Mouse (Mus musculus): ENCODE measurements at regions not wholly inside any gene's neighbourhood (a gene's known extent, or its start where the extent isn't known, plus 50 kb on each side); places are given as distances from the start of the nearest gene placed in this dataset.

- Histone ChIP-seq H3K4me3 (ENCODE audit: inconsistent target) (no peak overlapping the region), H3K79me2 (ENCODE audit: inconsistent target) (no peaks in the 10 kb centered on the region), H3K27ac (no peak overlapping the region), H3K36me3 (ENCODE audit: inconsistent target) (no peaks in the 10 kb centered on the region)
- WGBS (ENCODE audit: missing documents): 87% methylated on average over 5 of the region's 5 CpGs
Observed at GRCm38 (mm10) chr1:105900158-105900557, 90.0 kb upstream of the Zcchc2 start.

DNA sequence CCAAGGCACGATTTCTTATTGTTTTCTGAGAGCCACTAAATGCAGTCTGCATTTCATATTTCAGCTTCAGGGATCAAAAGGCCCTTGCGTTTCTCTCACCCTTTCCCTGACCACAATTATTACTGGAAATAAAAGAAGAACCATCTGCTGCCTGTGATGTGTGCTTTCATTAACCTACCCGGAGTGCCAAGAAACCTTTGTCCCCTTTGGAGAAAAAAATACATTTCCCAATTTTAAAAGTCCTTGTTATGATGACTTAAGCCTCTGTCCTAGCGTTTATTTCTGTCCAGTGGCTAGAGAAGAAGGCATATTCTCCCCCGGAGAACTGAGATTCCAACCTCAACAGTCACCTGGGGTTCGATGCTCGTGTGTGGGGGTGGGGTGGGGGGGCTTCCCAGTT is 89.3 kb upstream of the Zcchc2 start:
- WGBS (ENCODE audit: missing documents): 88% methylated on average over 7 of the region's 7 CpGs
- Histone ChIP-seq H3K36me3 (ENCODE audit: inconsistent target) (no peaks in the 10 kb centered on the region), H3K79me2 (ENCODE audit: inconsistent target) (no peaks in the 10 kb centered on the region), H3K27ac (no peak overlapping the region), H3K4me3 (ENCODE audit: inconsistent target) (no peak overlapping the region)

DNA sequence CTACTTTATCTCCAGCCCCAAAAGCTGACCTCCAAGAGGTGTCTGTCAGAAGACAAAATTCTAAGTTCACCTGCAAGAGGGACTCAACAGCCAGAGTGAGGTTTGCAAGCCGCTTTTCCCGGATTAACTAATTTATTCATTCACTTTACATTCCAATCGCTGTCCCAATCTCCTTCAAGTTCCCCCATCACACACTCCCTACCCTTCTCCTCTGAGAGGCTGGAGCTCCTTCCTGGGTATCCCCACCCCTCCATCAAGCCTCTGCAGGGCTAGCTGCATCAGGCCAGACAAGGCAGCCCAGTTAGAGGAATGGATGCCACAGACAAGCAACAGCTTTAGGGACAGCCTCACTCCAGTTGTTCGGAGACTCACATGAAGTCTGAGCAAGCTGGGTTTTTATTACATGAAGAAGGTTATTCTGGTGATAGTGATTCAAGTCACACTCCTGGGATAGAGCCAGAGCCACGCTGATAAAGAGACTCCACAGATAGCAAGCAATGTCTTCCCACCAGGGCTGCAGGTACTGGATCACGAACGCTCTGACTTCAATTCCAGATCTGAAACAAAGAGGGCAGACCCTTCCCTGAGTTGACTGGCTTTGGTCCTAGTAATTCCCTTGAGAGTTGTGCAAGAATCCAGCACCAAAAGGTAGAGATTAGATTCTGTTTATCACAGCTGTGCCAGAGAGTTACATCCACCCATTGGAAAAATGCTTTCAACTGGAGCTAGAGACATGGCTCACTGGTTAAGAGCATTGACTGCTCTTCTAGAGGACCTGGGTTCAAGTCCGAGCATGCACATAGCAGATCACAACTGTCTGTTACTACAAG is 86.7 kb upstream of the Zcchc2 start:
- H3K4me3 ChIP-seq (ENCODE audit: inconsistent target): no peak overlapping the region
- WGBS (ENCODE audit: missing documents): 94% methylated on average over 8 of the region's 8 CpGs

GRCm38 (mm10) chr1:105904737-105905136 is 85.5 kb upstream of the Zcchc2 start:
- Histone ChIP-seq H3K79me2 (ENCODE audit: inconsistent target) (no peaks in the 10 kb centered on the region), H3K27ac (no peak overlapping the region), H3K4me3 (ENCODE audit: inconsistent target) (no peak overlapping the region), H3K36me3 (ENCODE audit: inconsistent target) (no peaks in the 10 kb centered on the region)
- 95% methylated on average over 3 of the region's 3 CpGs for WGBS (ENCODE audit: missing documents)

More for the DNA sequence above, 86.7 kb upstream of the Zcchc2 start:
- Histone ChIP-seq H3K36me3 (ENCODE audit: inconsistent target) (no peaks in the 10 kb centered on the region), H3K79me2 (ENCODE audit: inconsistent target) (no peaks in the 10 kb centered on the region), H3K27ac (no peak overlapping the region)

DNA sequence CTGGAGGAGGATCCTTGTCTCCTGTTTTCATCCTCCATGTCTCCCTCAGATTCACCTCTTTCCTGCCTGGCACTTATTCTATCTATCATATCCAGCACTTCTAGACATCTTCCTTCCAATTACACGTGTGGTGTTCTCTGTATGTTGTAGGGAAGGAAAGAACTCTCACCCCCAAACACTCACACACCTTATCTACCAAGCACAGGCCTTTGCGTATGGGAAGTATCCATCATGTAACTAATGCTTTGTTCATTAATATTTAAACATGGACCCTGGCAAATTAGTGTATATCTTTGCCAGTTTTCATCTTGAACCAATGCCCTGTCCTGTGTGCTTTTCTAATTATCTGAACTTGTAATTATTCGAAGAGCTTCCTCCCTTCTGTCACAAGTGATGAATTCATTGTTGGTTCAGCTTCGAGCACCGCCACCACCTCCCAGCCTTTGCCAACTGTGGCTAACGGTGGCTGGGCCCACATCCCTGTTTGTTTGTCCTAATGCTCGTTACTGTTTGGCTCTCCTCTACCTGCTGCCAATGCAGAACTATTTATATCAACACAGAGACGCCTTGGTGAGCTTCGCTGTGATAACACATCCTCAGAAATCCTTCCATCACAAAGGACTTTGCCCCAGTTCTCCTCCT is 84.3 kb upstream of the Zcchc2 start:
- Histone ChIP-seq H3K4me3 (ENCODE audit: inconsistent target) (no peak overlapping the region), H3K27ac (no peak overlapping the region), H3K79me2 (ENCODE audit: inconsistent target) (no peaks in the 10 kb centered on the region), H3K36me3 (ENCODE audit: inconsistent target) (no peaks in the 10 kb centered on the region)
- 55% methylated on average over 9 of the region's 9 CpGs for WGBS (ENCODE audit: missing documents)

- Histone ChIP-seq H3K27ac (no peak overlapping the region), H3K4me3 (ENCODE audit: inconsistent target) (no peak overlapping the region), H3K79me2 (ENCODE audit: inconsistent target) (no peaks in the 10 kb centered on the region), H3K36me3 (ENCODE audit: inconsistent target) (no peaks in the 10 kb centered on the region)
- 19% methylated on average over 2 of the region's 2 CpGs for WGBS (ENCODE audit: missing documents)
Observed at GRCm38 (mm10) chr1:105906427-105906798, 83.8 kb upstream of the Zcchc2 start.

DNA sequence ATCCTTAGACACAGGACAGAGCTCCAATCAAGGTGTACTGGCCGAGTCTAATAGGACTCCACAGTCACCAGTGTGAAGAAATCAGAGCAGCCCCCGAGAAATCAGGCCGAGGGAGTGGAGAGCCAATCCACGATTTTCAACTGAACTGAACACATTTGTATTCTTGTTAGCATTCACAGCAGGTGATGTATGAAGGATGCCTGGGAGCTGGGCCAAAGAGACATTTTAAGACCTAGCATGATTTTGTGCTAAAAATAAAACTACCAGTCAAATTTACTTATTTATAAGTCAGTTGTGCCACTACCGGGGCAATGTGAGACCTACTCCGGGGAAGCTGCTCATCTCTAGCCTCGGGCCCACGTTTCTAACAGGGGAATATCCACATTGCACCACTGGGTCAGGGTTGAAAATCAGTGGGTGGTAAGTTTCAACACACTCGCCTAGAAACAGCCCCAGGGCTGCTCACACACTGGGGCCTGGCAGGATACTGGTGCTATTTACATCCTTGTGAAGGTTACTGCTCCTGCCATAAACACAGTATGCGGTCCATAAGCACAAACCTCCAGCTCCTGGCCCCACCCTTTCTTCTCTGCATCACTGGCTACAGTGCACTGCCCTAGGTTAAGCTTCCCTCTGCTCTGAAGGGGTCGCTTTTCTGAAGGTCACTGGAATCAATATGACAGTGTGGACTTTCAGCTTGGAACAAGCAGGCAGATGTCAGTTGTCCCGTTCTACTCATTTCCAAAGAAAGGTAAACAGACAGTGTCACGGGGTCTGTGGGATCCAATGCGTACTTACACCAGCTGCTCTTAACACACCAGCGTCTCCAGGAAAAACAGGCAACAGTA is 82.0 kb upstream of the Zcchc2 start:
- no peaks in the 10 kb centered on the region for H3K36me3 ChIP-seq (ENCODE audit: inconsistent target)
- no peaks in the 10 kb centered on the region for H3K79me2 ChIP-seq (ENCODE audit: inconsistent target)
- H3K4me3 ChIP-seq (ENCODE audit: inconsistent target): no peak overlapping the region
- 90% methylated on average over 15 of the region's 15 CpGs for WGBS (ENCODE audit: missing documents)
- H3K27ac ChIP-seq: no peak overlapping the region

GRCm38 (mm10) chr1:105909121-105909520 is 81.1 kb upstream of the Zcchc2 start:
- Histone ChIP-seq H3K27ac (no peak overlapping the region), H3K79me2 (ENCODE audit: inconsistent target) (no peaks in the 10 kb centered on the region), H3K4me3 (ENCODE audit: inconsistent target) (no peak overlapping the region), H3K36me3 (ENCODE audit: inconsistent target) (no peaks in the 10 kb centered on the region)
- 100% methylated on average over 3 of the region's 4 CpGs for WGBS (ENCODE audit: missing documents)

DNA sequence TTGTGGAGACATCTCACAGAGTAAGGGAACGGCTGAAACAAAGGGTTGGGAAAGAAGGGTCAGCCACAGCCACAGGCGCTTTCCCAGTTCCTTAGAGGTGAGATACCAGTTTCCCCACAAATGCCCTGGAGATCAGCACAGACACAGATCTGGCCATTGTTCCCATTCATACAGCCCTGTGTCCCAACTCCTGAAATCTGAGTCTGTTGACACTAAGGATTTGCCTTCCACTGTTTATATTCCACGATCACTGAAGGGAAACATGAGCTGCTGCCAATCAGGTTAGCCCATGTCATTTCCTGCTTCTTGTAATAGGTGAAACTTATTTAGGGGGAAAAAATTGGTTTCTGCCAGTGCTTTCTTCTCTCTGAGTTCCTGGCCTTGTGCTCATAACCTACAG is 78.5 kb upstream of the Zcchc2 start:
- 83% methylated on average over 3 of the region's 3 CpGs for WGBS (ENCODE audit: missing documents)
- Histone ChIP-seq H3K79me2 (ENCODE audit: inconsistent target) (no peaks in the 10 kb centered on the region), H3K27ac (no peak overlapping the region), H3K4me3 (ENCODE audit: inconsistent target) (no peak overlapping the region), H3K36me3 (ENCODE audit: inconsistent target) (no peaks in the 10 kb centered on the region)

DNA sequence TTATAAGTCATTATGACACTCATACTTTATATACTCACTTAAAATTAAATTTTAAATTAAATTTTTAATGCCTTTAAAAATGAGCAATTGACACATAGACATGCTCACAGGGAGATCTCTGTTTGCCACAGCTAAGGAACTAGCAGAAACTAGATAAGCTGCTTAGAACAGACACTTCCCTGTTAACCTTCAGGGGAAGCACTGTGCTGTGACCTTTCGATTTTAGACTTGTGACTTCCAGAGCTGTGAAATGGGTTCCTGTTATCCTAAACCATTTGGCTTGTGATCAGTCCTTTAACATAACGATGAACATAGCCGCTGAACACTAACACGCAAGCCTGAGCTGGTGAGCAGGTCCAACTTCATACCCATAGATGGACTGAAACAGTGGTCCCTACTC is 68.4 kb upstream of the Zcchc2 start:
- 74% methylated on average over 4 of the region's 4 CpGs for WGBS (ENCODE audit: missing documents)
- Histone ChIP-seq H3K27ac (no peak overlapping the region), H3K4me3 (ENCODE audit: inconsistent target) (no peak overlapping the region), H3K79me2 (ENCODE audit: inconsistent target) (no peaks in the 10 kb centered on the region), H3K36me3 (ENCODE audit: inconsistent target) (no peaks in the 10 kb centered on the region)

- Histone ChIP-seq H3K36me3 (ENCODE audit: inconsistent target) (no peaks in the 10 kb centered on the region), H3K79me2 (ENCODE audit: inconsistent target) (no peaks in the 10 kb centered on the region), H3K27ac (no peak overlapping the region), H3K4me3 (ENCODE audit: inconsistent target) (no peak overlapping the region)
Observed at GRCm38 (mm10) chr1:105922586-105922985, 67.6 kb upstream of the Zcchc2 start.

DNA sequence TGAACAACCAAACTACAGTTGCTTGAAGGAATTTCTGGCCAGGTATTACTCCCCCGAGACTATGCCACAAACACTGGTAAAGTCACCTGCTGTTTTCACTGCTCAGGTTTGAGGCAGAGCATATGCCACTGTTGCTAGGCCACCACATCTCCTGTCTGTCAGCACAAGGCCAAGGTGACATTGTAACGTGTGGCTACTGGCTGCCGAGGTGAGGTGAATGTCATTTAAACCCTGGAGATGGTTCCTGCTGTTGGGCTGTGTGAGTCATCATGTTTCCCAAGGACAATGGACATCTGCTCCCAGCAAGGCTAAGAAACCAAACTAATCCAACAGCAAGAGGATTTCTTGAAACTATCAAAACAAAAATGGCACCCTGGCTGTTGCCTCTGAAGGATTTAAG is 67.2 kb upstream of the Zcchc2 start:
- Histone ChIP-seq H3K4me3 (ENCODE audit: inconsistent target) (no peak overlapping the region), H3K36me3 (ENCODE audit: inconsistent target) (no peaks in the 10 kb centered on the region), H3K79me2 (ENCODE audit: inconsistent target) (no peaks in the 10 kb centered on the region), H3K27ac (no peak overlapping the region)
- WGBS (ENCODE audit: missing documents): 100% methylated on average over 3 of the region's 3 CpGs

DNA sequence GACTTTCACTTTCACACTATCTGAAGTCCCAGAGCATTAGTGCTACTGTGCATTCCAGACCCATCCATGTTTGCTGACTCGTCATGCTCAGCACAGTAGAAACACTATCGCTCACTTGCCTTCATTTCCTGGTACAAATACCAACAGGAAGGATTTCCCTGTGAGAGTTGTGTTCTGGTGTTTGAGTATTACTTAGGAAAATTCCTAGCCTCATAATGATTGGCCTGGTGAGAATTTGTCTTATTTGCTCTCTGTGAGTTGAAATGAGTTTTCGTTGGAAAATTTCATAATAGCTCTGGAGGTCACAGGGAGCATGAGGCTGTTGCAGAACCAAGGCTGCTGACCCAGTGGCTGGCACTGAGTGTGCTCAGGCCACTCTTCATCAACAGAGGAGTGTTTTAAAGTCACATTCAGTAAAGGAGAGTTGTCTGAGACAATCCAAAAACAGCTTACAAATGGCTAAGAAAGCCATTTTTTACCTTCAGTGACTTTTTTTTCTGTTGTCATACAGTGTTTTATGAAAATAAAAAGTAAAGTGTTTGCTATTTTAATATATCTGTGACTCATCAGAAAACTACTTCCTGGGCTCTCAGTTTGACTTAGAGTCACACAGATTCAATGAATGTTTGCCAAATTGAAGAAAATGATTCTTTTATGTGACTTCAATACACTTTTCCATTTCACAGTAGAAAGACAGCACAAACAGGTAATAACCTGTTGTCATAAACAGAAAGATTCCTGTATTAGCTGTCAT is 64.4 kb upstream of the Zcchc2 start:
- Histone ChIP-seq H3K4me3 (ENCODE audit: inconsistent target) (no peak overlapping the region), H3K36me3 (ENCODE audit: inconsistent target) (no peaks in the 10 kb centered on the region), H3K79me2 (ENCODE audit: inconsistent target) (no peaks in the 10 kb centered on the region), H3K27ac (peak overlapping the region; percentile 66)
- 77% methylated on average over 3 of the region's 3 CpGs for WGBS (ENCODE audit: missing documents)

GRCm38 (mm10) chr1:105926871-105927270 is 63.3 kb upstream of the Zcchc2 start:
- Histone ChIP-seq H3K4me3 (ENCODE audit: inconsistent target) (no peak overlapping the region), H3K27ac (no peak overlapping the region), H3K79me2 (ENCODE audit: inconsistent target) (no peaks in the 10 kb centered on the region), H3K36me3 (ENCODE audit: inconsistent target) (no peaks in the 10 kb centered on the region)
- WGBS (ENCODE audit: missing documents): 95% methylated on average over 2 of the region's 2 CpGs
